Mouse (Mus musculus): ENCODE measurements around the gene B230217C12Rik.

GRCm38 (mm10) chr11:97811569-97812362 is 28.8 kb upstream of the B230217C12Rik start:
- TF ChIP-seq POLR2A (IDR thresholded peaks at IDR 0.05; ENCODE audit: borderline replicate concordance, control insufficient read depth, low read depth, low read length): no peak
- TF ChIP-seq CTCF (IDR thresholded peaks at IDR 0.05; ENCODE audit: control insufficient read depth, insufficient read depth, low read length): no peak

Data from bone marrow, adult 2 months (tissue).